In the genomic region with DNA sequence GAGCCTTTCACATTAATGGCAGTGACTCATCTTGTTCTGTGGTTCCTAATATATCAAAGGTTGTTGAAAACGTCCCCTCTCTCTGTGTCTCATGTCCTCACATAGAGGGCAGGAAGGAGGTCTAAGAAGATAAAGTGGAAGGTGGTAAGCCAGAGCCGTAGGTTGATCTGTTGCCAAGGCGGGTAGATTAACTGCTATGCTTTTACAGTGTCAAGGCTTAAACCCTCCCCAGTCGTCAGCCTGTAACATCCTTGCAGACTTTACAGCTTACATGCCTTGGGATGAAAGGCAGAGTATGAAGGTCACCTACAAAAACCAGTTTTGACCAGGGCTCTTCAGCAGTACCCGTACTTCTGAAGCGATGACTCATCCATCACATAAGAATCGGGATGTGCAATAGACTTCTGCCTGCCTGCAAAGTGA, we compare ENCODE assay signal across 1 mouse cellular context.
A peak's percentile ranks its signal among the peaks of the same experiment; 100 is the strongest.
TF ChIP-seq lines count a peak whose summit lies in the region.

No protein-coding gene starts in this region.

TF ChIP-seq in MEL, 35 proteins besides CTCF, POLR2A, EP300 and RAD21 (continued from another document):
- TF ChIP-seq GATA1 (IDR thresholded peaks at IDR 0.05; ENCODE audit: low read depth, low read length) (peak; percentile 83), GABPA (IDR thresholded peaks at IDR 0.05; ENCODE audit: low read depth, low read length) (no peak), UBTF (IDR thresholded peaks at IDR 0.05; ENCODE audit: borderline replicate concordance, insufficient read depth, low read depth, low read length) (0 out of 2 replicates have a peak, but pooled peaks have one; percentile 36), SMC3 (IDR thresholded peaks at IDR 0.05; ENCODE audit: low read depth, low read length) (no peak; the same call in 1 of the 2 replicates), ETS1 (IDR thresholded peaks at IDR 0.05; ENCODE audit: low read depth, low read length) (peak; percentile 79), MAFK (IDR thresholded peaks at IDR 0.05; ENCODE audit: borderline replicate concordance, low read depth, low read length) (no peak), ZMIZ1 (IDR thresholded peaks at IDR 0.05; ENCODE audit: low read depth, low read length) (peak; percentile 56)
TF ChIP-seq in MEL: peak in this region for 15.
